Mouse (Mus musculus) cerebellum, adult 11-12 months (tissue): Measurements from ENCODE around the gene Moap1.

Experiments used
- DNase-seq: peaks from one replicate; pipeline ENCODE4 v3.0.0; 2022

Gene Moap1

DNA sequence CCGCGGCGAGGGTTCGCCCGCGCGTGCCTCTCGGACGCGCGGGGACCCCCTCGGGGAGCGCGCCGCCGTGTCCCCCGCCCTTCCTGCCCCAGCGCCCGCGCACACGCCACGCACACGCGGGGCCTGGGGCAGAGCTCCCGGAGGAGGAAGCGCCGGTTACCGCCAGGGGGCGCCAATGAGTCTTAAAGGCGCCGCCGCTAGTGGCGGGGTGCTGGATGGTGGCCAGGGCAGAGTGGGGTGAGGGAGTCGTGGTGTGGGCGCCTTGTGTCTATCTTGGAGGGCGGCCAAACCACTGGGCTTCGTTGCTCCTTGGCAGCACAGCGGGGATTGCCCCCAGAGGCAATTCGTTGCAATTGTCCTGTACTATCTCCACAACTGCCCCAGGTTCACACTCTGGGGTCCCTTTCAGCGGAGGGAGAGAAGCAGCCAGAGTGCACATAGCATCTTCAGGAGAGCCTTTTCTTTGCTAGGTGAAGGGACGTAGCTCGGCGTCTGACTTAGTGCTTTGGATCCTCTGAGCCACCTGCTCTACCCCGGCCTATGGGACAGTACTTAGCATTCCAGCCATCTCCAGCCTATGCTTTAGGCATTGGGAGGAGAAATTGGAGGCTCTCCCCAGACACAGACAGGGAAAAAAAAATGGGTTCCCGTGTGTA lies 38.1 kb downstream of the Moap1 start:
- DNase-seq, result peak; percentile 93

DNA sequence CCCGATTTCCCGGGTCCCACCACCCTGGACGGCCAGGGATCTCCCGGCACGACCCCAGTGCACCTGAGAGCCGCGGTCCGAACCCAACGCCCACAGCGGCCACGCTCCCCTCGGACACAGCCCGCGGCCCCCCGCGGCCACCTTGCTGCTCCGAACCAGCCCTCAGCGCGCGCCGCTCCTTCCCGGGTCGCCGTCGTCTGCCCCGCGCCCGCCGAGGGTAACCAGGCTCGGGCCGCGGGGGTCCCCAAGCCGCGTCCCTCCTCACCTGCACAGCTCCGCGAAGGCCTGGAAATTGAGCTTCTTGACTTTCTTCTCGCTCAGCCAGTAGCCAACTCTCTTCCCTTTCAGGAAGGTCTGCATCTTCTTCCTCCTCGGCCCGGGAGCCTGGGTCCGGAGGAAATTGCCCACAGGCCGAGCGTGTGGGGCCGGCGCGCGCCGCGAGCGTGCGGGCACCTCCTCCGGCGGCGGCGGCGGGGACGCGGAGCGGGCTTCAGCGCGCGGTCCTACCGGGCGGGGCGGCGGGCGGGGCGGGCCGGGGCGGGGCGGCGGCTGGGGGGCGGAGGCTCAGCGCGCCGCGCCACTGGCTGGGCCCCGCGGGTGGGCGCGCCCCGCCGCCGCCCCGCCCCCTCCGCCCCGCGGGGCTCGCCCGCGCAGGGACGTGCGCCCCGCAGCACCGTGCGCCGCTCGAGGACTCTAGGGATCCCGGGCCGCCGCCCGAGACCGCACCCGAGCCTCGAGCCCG lies 38.8 kb downstream of the Moap1 start, which contains the start of gene Itpk1:
Itpk1 (minus strand) TSS at position 474 of the 742 bp plus-strand sequence.
- peak; percentile 74 for DNase-seq

DNA sequence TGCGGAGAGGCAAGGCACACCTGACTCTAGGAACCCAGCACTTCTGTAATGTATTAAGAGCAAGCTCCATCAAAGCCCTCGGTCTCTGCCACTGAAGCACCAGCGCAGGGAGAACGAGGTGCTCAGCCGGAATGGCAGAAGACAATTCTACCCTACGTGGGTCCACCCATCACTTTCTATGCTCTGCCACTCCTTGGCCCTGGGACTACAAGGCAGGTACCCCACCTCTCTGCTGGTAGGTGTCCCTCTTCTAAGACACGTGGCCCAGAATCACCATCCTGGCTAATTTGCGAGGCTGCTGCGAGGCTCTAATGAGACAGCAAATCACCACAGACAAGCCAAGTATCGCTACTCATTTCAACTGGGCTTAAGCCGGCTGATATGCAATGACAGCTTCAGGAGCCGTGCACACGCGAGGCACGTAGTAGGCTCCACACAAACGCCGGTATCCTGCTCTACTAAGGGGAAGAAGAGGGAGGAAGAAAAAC lies 39.5 kb downstream of the Moap1 start:
- peak; percentile 62 for DNase-seq

DNA sequence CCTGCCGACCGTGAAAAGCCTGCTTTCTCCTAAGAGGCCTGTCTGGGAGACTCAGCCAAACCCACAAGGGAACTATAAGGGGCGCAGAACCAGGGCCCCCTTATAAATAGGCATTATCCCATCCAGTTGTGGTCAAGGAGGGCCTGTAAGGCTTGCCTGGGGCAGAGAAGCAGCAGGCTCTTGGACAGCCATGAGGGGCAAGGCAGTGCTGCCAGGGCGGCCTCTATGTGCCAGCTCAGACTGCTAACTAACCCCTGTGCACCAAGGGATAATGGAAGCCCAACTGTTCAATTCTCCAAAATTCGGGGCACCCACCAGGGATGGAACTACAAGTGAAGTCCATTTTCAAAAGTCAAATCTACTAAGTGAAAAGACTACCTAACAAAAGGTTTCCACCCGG lies 40.0 kb downstream of the Moap1 start:
- peak; percentile 72 for DNase-seq

DNA sequence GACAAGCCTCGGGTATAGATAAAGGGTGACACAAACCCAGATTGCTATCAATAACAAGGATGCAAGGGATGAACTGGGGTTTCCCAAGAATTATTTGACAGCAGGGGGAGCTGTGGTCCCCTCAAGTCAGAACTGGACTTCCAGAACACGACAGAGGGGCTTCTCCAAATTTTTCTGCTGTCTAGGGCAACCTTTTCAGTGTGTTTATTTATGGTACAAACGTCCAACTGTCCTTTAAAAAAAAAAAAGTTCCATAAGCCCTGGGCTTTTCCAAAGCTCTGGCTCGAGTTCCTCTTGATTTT lies 40.4 kb downstream of the Moap1 start:
- DNase-seq, result peak; percentile 64

DNA sequence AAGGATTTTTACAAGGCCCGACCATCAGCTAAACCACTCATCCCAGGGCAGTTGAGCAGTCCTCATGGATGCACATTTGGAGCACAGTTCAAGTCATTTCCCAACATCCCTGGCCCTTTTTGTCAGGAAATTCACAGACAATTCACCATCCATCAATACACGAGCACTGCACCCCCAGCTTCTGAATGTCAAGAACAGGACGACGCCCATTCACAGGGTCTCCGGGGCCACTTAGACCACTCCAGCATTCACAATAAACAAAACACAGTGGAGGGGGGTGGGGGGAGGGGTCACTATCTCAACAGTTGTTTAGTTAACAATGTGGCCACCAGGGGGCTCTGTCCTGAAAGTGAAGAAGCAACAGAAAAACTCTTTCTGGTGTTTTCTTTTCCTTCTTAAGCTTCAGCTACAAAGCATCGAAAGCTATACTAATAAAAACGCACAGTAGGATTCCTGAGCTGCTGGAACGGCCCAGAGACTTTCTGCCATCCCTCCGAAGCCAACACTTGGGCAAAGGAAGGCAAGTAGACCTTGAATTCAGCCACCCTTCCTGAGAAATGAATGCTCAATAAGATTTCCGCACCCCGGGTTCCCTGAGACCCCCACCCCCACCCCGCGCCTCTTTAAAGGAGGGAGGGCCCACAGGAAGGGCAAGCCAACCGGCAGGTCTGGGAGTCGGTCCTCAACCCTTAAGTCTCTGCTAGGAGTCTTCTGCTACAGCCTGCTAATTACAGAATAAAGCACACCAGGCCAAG lies 40.9 kb downstream of the Moap1 start:
- DNase-seq, result peak; percentile 60

DNA sequence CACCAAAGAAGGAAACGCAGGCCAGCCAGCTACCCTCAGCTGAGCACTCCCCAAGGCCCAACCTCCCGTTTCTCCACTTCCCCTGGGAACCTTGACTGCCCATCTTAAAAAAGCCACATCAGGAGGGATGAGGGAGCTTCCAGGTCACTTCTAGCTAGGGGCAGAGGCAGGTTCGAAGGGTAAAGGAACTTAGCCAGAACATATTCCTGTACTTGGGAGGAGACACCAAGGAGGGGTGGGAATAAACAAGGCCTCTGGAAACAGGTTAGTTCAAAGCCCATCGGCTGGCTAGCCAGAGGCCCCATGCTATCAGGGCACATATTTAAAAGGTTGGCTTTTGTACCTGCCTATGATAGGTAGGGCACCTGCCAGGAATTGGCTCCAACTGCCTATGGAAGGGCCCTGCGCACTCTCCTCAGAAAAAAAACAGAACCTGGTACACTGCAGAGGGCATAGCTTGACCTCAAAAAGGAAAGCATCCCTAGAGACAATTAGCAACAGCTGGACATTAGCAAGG lies 41.7 kb downstream of the Moap1 start:
- peak; percentile 60 for DNase-seq

DNA sequence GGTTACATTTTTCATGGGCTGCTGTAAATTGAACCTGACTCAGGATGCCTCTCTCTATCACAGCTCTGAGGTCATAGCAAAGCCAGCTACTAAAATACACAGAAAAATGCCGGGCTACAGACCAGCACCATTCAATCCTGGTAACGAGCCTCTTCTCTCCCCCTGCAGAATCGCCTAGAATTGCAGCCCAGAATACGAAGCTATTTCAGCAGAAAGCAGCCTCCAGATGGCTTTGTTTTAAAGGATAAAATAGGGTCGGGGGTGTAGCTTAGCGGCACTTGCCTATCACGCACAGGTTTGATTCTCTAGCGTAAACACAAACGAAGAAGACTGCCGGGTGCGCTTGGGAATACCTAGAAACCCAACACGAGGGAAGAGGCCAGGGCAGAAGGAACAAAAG lies 43.0 kb downstream of the Moap1 start:
- no peak for DNase-seq

DNA sequence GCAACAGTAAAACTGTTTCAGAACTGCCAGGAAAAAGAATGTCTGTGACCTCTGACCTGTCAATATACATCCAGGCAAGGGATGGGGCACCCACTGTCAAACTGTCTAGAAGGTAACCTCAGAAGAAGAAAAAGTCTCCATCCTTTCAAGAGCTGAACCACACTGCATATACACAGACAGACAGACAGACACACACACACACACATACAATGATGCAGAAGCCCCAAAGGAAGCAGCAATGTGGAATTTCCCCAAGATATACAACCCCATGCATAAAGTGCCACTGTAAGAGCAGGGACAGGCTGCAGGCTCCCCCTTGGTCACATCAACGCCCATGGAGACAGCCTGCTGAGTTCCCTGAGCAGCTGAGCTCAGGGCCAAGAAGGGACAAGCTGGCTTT lies 44.3 kb downstream of the Moap1 start:
- DNase-seq, result peak; percentile 37

DNA sequence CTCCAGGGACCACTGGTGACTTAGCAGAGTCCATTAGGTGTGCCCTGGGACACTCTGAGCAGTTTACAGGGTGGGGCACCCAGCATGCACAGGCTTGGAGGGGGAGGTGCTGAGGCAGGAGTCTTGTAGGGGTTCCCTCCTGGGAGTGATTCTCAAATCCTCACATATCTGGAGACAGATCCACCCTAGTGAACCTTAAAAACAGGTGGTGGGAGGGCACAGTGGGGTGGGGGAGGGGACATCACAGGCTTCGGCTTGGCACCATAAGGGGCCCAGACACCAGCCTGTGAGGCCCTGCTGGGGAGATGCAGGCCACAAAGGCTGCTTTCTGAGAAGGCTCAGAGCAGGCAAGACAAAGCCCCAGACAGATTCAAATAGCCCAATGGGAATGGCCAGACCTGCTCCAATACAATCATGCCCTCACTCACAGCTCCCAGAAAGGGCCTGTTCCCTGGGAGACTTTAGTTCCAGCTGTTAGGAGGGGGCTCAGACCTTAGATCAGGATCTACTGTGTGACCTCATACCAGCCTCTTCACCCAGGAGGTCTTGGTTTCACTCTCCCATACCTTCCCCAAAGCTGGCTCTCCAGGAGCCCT lies 45.3 kb downstream of the Moap1 start:
- peak; percentile 42 for DNase-seq

DNA sequence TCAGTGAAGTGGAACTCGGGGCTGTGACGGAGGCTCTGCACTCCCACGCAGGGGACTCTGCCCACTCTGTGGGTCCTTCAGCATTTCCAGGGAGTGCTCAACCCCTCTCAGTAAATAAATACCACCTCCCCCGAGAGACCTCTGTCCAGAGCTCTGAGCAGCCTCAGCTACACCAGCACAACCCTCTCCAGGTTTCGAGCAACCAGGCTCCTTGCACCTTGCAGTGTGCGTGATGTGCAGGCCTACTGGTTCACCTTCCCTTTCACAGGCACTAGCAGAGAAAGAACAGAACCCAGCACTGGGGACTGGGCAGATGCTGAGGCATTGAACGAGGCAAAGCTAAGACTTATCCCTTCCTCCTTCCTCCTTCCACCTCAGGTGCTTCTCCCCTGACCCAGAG lies 46.1 kb downstream of the Moap1 start:
- peak; percentile 50 for DNase-seq

DNA sequence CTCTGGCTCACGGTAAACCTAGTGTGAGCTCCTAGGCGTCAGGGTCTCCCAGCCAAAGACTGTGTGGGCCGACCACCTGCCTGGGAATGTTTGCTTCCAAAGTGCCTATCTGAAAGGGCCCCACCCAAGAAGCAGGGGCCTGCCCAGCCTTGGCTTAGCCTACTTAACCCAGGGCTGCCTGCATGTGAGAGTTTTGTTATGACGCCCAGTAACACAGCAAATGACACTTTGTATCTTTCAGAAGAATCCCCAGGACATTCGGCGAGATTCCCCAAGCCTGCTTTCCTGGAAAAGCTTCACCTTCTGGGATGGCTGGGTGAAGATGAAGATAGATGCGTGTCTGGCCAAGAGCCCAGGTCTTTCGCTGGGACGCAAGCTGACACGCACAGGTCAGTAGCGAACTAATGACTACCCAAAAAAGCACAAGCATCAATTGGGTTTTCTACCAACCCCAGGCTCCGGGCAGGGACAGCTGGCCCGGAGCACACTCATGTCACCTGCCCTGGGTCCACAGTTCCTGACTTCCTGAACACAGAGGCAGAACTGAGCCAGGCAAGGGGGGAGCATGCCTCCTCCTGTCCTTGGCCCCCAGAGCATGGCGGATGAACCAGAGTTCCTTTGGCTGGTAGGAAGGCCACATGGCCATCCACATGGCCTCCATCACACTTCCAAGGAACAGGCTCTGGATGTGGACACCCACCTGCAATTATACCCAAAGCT lies 46.7 kb downstream of the Moap1 start:
- no peak for DNase-seq

DNA sequence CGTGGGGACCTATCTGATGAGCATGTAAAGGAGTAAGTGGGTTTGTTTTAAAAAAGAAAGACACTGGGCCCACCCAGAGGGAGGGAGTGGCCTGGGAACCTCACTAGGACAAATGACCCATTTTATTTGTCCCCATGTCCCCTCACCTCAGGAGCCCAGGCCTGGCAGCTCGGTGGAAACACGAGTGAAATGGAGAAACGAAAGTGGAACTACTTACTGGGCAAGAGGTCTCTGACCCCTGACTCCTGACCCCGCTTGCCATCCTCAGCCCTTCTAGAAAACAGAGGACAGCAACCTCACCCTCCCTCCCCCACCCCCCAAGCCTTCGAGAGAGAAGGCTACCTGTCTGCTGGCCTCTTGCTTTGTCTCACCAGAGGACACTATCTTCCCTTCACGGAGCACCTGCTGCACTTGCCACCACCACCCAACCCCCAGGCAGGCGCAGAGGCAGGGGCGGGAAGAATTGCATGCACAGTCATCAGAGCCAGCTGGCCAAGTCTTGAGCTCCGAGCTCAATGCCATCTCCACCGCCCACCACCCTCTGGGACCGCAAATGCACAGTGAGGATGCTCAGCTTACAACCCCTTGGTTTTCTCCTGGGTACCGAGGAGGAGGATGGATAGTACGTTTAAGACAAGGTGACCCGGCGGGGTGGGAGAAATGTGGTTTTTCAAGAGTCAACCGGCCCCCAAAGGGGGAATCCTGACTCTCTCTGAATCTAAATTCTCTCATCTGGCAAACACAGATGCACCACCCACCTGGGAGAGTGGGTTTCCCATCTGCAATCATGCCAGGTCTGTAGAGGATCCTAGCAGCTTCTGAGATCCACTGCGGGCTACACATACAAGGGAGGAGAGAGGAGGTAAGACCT lies 47.9 kb downstream of the Moap1 start:
- DNase-seq, result no peak
